Mouse (Mus musculus): ENCODE measurements around the gene Mdh2. TPM values are rescaled to one million over a fixed set of nuclear protein-coding genes. Genes with fewer than 3 reads are reported as not detected.
A peak's percentile ranks its signal among the peaks of the same experiment; 100 is the strongest.

The Mdh2 gene
- total RNA-seq, 2 experiments from 2014 or later, result 379 to 386 TPM

GRCm38 (mm10) chr5:135780331-135780730 is 2.1 kb downstream of the Mdh2 start:
- no peak for TF ChIP-seq CTCF (IDR thresholded peaks at IDR 0.05)
- no peak for DNase-seq (ENCODE audit: extremely low spot score in 1 of 2, low spot score in 2 of 2)
- peak overlapping the region; percentile 14 for H3K4me3 ChIP-seq
- H3K27ac ChIP-seq, result no peak overlapping the region
- intact Hi-C loops (cut with DNase I), result no loop called here

- intact Hi-C loops (cut with DNase I), result no loop called here
- DNase-seq (ENCODE audit: extremely low spot score in 1 of 2, low spot score in 2 of 2), result no peak
- TF ChIP-seq CTCF (IDR thresholded peaks at IDR 0.05), result no peak
- H3K27ac ChIP-seq, result no peak overlapping the region
- no peak overlapping the region for H3K4me3 ChIP-seq
These were observed 4.6 kb downstream of the Mdh2 start for GRCm38 (mm10) chr5:135782901-135783300.

GRCm38 (mm10) chr5:135793996-135794858 is 15.9 kb downstream of the Mdh2 start:
- peak; percentile 85 to 94 for DNase-seq (ENCODE audit: extremely low spot score in 1 of 2, low spot score in 2 of 2)
- peak overlapping the region; percentile 75 for H3K27ac ChIP-seq
- intact Hi-C loops (cut with DNase I), result loop anchor here (1.0 kb wide), 1 partner anchor 61 kb away; no protein-coding TSS in a partner anchor
- peak; percentile 100 for TF ChIP-seq CTCF (IDR thresholded peaks at IDR 0.05)
- H3K4me3 ChIP-seq, result peak overlapping the region; percentile 24

- no peak for TF ChIP-seq CTCF (IDR thresholded peaks at IDR 0.05)
- Histone ChIP-seq H3K4me3 (no peak overlapping the region; the same call in 1 of the 2 replicates), H3K27ac (peak overlapping the region; percentile 75)
- intact Hi-C loops (cut with DNase I), result loop anchor here (1.0 kb wide), 1 partner anchor 60 kb away; no protein-coding TSS in a partner anchor
- no peak for DNase-seq (ENCODE audit: extremely low spot score in 1 of 2, low spot score in 2 of 2)
These were observed 16.5 kb downstream of the Mdh2 start for GRCm38 (mm10) chr5:135794859-135795181.

GRCm38 (mm10) chr5:135799746-135800145 is 21.5 kb downstream of the Mdh2 start:
- H3K4me3 ChIP-seq, result no peak overlapping the region
- TF ChIP-seq CTCF (IDR thresholded peaks at IDR 0.05), result peak; percentile 66
- no peak for DNase-seq (ENCODE audit: extremely low spot score in 1 of 2, low spot score in 2 of 2)
- intact Hi-C loops (cut with DNase I), result no loop called here
- no peak overlapping the region for H3K27ac ChIP-seq

- intact Hi-C loops (cut with DNase I), result no loop called here
- H3K4me3 ChIP-seq, result no peak overlapping the region
- no peak overlapping the region for H3K27ac ChIP-seq
- DNase-seq (ENCODE audit: extremely low spot score in 1 of 2, low spot score in 2 of 2), result no peak
- TF ChIP-seq CTCF (IDR thresholded peaks at IDR 0.05), result no peak
These were observed 22.6 kb downstream of the Mdh2 start for GRCm38 (mm10) chr5:135800927-135801326.

- TF ChIP-seq CTCF (IDR thresholded peaks at IDR 0.05), result no peak
- H3K4me3 ChIP-seq, result no peak overlapping the region
- no peak for DNase-seq (ENCODE audit: extremely low spot score in 1 of 2, low spot score in 2 of 2)
- intact Hi-C loops (cut with DNase I), result no loop called here
- no peak overlapping the region for H3K27ac ChIP-seq
These were observed 24.4 kb downstream of the Mdh2 start for GRCm38 (mm10) chr5:135802641-135803040.

GRCm38 (mm10) chr5:135803135-135803534 is 24.9 kb downstream of the Mdh2 start:
- Histone ChIP-seq H3K27ac (no peak overlapping the region), H3K4me3 (no peak overlapping the region)
- intact Hi-C loops (cut with DNase I), result no loop called here
- TF ChIP-seq CTCF (IDR thresholded peaks at IDR 0.05), result peak; percentile 28
- no peak for DNase-seq (ENCODE audit: extremely low spot score in 1 of 2, low spot score in 2 of 2)

GRCm38 (mm10) chr5:135803676-135804075 is 25.4 kb downstream of the Mdh2 start:
- no peak overlapping the region for H3K27ac ChIP-seq
- no peak overlapping the region for H3K4me3 ChIP-seq
- TF ChIP-seq CTCF (IDR thresholded peaks at IDR 0.05), result no peak
- DNase-seq (ENCODE audit: extremely low spot score in 1 of 2, low spot score in 2 of 2), result no peak
- intact Hi-C loops (cut with DNase I), result no loop called here

- no peak overlapping the region for H3K27ac ChIP-seq
- H3K4me3 ChIP-seq, result no peak overlapping the region
- TF ChIP-seq CTCF (IDR thresholded peaks at IDR 0.05), result no peak
- intact Hi-C loops (cut with DNase I), result no loop called here
- no peak for DNase-seq (ENCODE audit: extremely low spot score in 1 of 2, low spot score in 2 of 2)
These were observed 26.5 kb downstream of the Mdh2 start for GRCm38 (mm10) chr5:135804735-135805134.

- no peak; the same call in none of the 2 replicates for TF ChIP-seq CTCF (IDR thresholded peaks at IDR 0.05)
- H3K27ac ChIP-seq, result peak within 1 kb of the TSS; percentile 94
- peak; percentile 89 to 96 for DNase-seq (ENCODE audit: extremely low spot score in 1 of 2, low spot score in 2 of 2)
- peak within 1 kb of the TSS; percentile 70 for H3K4me3 ChIP-seq
- intact Hi-C loops (cut with DNase I), result no loop called here
These were observed 28.4 kb downstream of the Mdh2 start, which contains the start of gene Srrm3 for GRCm38 (mm10) chr5:135806555-135807262. TSS of gene Srrm3 (plus strand) at chr5:135806890.

GRCm38 (mm10) chr5:135807263-135807637 is 29.0 kb downstream of the Mdh2 start:
- Histone ChIP-seq H3K4me3 (peak overlapping the region; percentile 70), H3K27ac (peak overlapping the region; percentile 94)
- intact Hi-C loops (cut with DNase I), result no loop called here
- TF ChIP-seq CTCF (IDR thresholded peaks at IDR 0.05), result peak; percentile 2; the same call in 1 of the 2 replicates
- peak in 1 of 2 experiments; percentile 59 for DNase-seq (ENCODE audit: extremely low spot score in 1 of 2, low spot score in 2 of 2)

Data from left cerebral cortex, adult 2 months (tissue).